12 mouse cellular contexts compared by ENCODE assay signal in genomic region chr5:140891080-140891479, GRCm38 (mm10).
DNase-seq lines count a peak whose midpoint lies in the region; ATAC-seq lines count a peak whose summit lies in the region.
"Had no signal": no experiment of that assay in that cellular context is flagged by ENCODE, and none has a peak within 500 bp of the region (broad histone marks: within the 10 kb centered on the region; RNA-seq: fewer than 3 reads in every experiment).

No protein-coding gene starts in this region.

- H3K27me3 ChIP-seq in heart, embryonic 14.5 days (ENCODE audit: control insufficient read depth, insufficient read depth, low read length) = no peaks in the 10 kb centered on the region
- H3K27me3 ChIP-seq in lung, embryonic 15.5 days = no peaks in the 10 kb centered on the region
- no peaks in the 10 kb centered on the region for H3K27me3 ChIP-seq in limb, embryonic 13.5 days
- H3K27me3 ChIP-seq: hindbrain, embryonic 12.5 days had no signal

- H3K27ac ChIP-seq in heart, embryonic 14.5 days (replicated peaks in 1 of 2; ENCODE audit: control insufficient read depth in 1 of 2, insufficient read depth in 1 of 2, low read depth in 2 of 2, low read length in 2 of 2) = no peak overlapping the region
- H3K27ac ChIP-seq in lung, embryonic 15.5 days = no peak overlapping the region
- H3K27ac ChIP-seq in limb, embryonic 13.5 days = no peak overlapping the region
- H3K27ac ChIP-seq: hindbrain, embryonic 12.5 days had no signal

- WGBS in heart, embryonic 14.5 days = 38% methylated on average over 10 of the region's 10 CpGs
- 38% methylated on average over 10 of the region's 10 CpGs for WGBS in lung, embryonic 15.5 days
- 36% methylated on average over 10 of the region's 10 CpGs for WGBS in limb, embryonic 13.5 days

- DNase-seq in heart, adult 11 months = no peak
- no peak for DNase-seq in lung, adult 18-20 months
- peak; percentile 16 for DNase-seq in brain, adult 2 months (ENCODE audit: low read depth, low spot score)
- DNase-seq in left cerebral cortex, adult 9 months (ENCODE audit: low spot score in 2 of 2) = no peak
- DNase-seq: adrenal gland, postnatal 36 days; spleen, adult 18-20 months had no signal

- no peaks in the 10 kb centered on the region for H3K9me3 ChIP-seq in heart, embryonic 14.5 days (ENCODE audit: control insufficient read depth, low read length)
- no peaks in the 10 kb centered on the region for H3K9me3 ChIP-seq in lung, embryonic 15.5 days
- peaks cover 4% of the 10 kb centered on the region; the same call in 1 of the 2 replicates for H3K9me3 ChIP-seq in limb, embryonic 13.5 days
- H3K9me3 ChIP-seq: hindbrain, embryonic 12.5 days had no signal

- peak overlapping the region; percentile 48 for H3K4me2 ChIP-seq in heart, embryonic 14.5 days (ENCODE audit: low read length)
- H3K4me2 ChIP-seq in lung, embryonic 15.5 days = peak overlapping the region; percentile 26
- H3K4me2 ChIP-seq in limb, embryonic 13.5 days (replicated peaks) = peak overlapping the region; percentile 36
- H3K4me2 ChIP-seq: hindbrain, embryonic 12.5 days had no signal

- no peak overlapping the region for H3K9ac ChIP-seq in heart, embryonic 14.5 days (ENCODE audit: low read length)
- H3K9ac ChIP-seq in lung, embryonic 15.5 days = no peak overlapping the region
- H3K9ac ChIP-seq in limb, embryonic 13.5 days = no peak overlapping the region
- H3K9ac ChIP-seq: hindbrain, embryonic 12.5 days had no signal

- no peak overlapping the region for H3K4me3 ChIP-seq in heart, embryonic 14.5 days (ENCODE audit: control insufficient read depth in 1 of 2, insufficient read depth in 1 of 2, low read depth in 1 of 2, low read length in 2 of 2)
- H3K4me3 ChIP-seq in lung, embryonic 15.5 days = no peak overlapping the region
- no peak overlapping the region for H3K4me3 ChIP-seq in limb, embryonic 13.5 days
- H3K4me3 ChIP-seq: hindbrain, embryonic 12.5 days had no signal

- peaks cover 7 to 20% of the 10 kb centered on the region in 2 experiments; a peak in 2 of 4 replicates for H3K4me1 ChIP-seq in heart, embryonic 14.5 days (ENCODE audit: control insufficient read depth in 2 of 2, insufficient read depth in 2 of 2, low read length in 2 of 2)
- peaks cover 26% of the 10 kb centered on the region for H3K4me1 ChIP-seq in lung, embryonic 15.5 days
- H3K4me1 ChIP-seq in limb, embryonic 13.5 days = peaks cover 22% of the 10 kb centered on the region

- no peaks in the 10 kb centered on the region for H3K36me3 ChIP-seq in heart, embryonic 14.5 days (ENCODE audit: control insufficient read depth, insufficient read depth, low read length)
- no peaks in the 10 kb centered on the region for H3K36me3 ChIP-seq in lung, embryonic 15.5 days
- H3K36me3 ChIP-seq in limb, embryonic 13.5 days = no peaks in the 10 kb centered on the region
- H3K36me3 ChIP-seq: hindbrain, embryonic 12.5 days had no signal

- no peak for ATAC-seq in heart, embryonic 14.5 days (ENCODE audit: insufficient number of reproducible peaks, insufficient read depth, low FRiP score, low read depth)
- no peak for ATAC-seq in lung, embryonic 15.5 days (ENCODE audit: borderline replicate concordance, extremely low read depth, low FRiP score, low TSS enrichment)
- ATAC-seq in limb, embryonic 13.5 days (ENCODE audit: low FRiP score, low read depth) = no peak
- ATAC-seq in granulocyte monocyte progenitor cell, adult 5-6 weeks (replicated peaks; ENCODE audit: poor library complexity, severe bottlenecking) = no peak
- ATAC-seq: forebrain, embryonic 16.5 days had no signal
